Mouse (Mus musculus): Measurements from ENCODE around the gene Heyl.
"Not testable (repeated sequence)": the region's sequence is repeated elsewhere in the genome, so short reads cannot be mapped to it uniquely, and the experiment has no call there.

Gene Heyl

DNA sequence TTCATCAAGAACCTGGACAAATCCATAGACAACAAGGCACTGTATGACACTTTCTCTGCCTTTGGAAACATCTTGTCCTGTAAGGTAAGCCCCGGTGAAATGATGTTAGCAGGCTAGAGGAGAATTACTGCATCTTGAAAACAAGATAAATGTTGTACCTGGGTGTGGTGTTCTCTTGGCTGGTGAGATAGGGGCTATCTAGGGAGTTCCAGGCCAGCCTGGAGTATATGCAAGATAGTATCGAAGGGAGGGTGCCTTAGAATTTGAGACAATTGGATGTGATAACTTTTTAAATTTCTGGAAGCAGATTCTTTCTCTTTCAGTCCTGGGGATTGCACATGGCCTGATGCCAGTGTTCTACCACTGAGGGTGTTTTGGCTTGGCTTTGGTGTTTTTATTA, 53.4 kb downstream of the Heyl start:
- no peak for DNase-seq (ENCODE audit: low spot score)

- DNase-seq (ENCODE audit: low spot score), result no peak
Measured at GRCm38 (mm10) chr4:123289038-123289437, 55.7 kb downstream of the Heyl start.

GRCm38 (mm10) chr4:123292390-123292789, 59.0 kb downstream of the Heyl start:
- no peak for DNase-seq (ENCODE audit: low spot score)

DNA sequence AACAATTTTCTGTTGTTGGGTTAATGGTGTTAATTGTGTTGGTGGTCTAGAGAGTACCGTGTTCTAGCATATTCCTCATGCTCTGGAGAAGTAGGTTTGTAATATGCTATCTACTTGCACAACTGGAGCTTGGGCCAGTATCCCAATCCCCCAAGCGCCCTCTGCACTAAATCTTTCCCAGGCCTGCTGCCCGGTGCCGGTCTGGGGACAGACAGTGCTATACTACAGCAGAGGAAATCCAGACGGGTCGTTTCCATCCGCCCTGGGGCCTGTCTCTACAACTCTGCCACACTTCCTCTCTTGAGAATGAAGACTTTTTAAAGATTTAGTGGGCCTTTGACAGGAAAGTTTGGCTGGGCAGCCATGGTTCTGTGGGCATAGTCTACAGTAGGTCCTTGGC, 59.6 kb downstream of the Heyl start:
- DNase-seq (ENCODE audit: low spot score), result no peak

GRCm38 (mm10) chr4:123293661-123294443, 60.5 kb downstream of the Heyl start:
- no peak for DNase-seq (ENCODE audit: low spot score)

GRCm38 (mm10) chr4:123295026-123295425, 61.7 kb downstream of the Heyl start:
- not testable (repeated sequence) for DNase-seq (ENCODE audit: low spot score)

DNA sequence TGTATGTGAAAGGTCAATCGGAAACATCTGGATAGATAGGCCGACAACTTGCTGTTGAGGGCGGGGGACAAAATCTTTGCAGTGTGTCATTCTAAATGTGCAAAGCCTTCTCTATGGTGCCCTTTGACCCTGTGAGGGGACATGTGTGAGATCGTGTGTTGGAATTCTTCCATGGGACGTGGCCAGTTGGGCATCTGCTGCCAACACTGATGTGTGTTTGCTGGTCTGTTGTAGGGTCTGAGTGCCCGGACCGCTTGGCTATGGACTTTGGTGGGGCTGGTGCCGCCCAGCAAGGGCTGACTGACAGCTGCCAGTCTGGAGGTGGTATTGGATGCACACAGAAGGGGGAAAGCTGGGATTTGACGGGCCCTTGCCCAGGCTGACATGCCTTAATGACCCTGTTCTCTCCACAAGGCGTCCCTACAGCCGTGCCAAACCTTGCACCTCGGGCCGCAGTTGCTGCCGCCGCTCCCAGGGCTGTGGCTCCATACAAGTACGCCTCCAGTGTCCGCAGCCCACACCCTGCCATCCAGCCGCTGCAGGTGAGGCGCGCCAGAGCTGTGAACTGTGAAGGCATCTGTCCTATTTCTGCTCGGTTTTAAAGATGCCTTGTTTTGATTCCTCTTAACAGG, 62.3 kb downstream of the Heyl start:
- no peak for DNase-seq (ENCODE audit: low spot score)

DNA sequence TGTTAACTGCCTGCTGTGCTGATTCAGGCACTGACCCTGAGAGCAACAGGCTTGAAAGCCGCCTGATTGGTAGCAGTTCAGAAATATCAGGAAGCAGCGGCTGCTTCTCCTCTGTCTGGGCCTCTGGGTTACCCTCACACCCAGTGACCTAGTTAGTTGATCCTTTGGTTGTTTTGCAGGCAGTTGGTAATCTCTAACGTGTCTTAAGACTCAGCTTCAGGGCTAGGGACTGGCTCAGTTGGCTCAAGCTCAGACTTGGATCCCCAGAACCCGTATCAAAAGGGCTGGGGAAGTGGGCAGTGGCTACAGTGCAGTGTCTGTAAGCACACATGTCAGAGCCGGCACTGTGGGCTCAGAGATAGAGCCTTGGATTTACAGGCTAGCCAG, 62.8 kb downstream of the Heyl start:
- DNase-seq (ENCODE audit: low spot score), result no peak

DNA sequence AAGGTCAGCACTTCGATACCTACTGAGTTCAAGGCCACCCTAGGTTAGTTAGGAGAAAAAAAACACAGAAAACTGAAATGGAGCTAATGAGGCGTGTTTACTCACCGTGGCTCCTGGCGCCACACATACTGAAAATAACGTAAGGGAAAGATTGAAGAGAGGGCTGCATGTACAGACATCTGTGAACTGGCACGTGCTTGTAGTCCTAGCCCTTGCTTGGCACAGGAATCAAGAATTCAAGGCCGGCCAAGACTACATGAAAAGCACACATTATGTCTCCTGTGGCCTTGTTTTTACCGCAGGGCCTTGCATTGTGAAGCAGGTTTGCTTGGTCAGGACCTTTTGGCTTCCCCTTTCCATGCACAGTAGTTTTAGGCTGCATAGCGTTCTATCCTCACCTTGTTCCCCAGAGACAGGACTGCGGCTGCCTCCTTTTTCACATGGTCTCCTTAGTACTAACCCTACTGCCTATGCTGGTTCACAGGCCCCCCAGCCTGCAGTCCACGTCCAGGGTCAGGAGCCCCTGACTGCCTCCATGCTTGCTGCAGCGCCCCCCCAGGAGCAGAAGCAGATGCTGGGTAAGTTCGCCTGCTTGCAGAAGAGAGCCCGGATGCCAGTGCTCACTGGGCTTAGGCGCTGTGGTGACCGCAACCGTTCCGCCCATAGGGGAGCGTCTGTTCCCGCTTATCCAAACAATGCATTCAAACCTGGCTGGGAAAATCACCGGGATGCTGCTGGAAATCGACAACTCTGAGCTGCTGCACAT, 64.0 kb downstream of the Heyl start:
- DNase-seq (ENCODE audit: low spot score), result no peak

DNA sequence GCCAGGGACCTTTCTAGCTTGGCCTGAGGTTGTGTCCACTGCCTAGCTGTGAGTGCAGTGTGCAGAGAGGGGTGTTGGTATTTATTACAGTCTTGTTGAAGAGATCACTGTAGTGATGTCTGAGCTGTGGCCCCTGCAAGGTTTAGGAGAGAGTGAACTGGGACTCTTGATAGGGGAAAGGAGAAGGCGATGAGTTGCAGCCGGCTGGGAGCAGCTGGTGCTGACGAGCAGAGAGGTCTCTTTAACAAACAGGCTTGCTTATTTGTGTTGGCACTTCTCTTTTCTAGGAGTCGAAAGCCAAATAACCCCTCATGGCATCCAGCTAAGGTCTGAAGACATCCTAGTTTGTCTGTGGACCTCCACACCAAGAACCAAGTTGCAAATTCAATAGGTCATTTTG, 64.9 kb downstream of the Heyl start:
- DNase-seq (ENCODE audit: low spot score), result no peak

DNA sequence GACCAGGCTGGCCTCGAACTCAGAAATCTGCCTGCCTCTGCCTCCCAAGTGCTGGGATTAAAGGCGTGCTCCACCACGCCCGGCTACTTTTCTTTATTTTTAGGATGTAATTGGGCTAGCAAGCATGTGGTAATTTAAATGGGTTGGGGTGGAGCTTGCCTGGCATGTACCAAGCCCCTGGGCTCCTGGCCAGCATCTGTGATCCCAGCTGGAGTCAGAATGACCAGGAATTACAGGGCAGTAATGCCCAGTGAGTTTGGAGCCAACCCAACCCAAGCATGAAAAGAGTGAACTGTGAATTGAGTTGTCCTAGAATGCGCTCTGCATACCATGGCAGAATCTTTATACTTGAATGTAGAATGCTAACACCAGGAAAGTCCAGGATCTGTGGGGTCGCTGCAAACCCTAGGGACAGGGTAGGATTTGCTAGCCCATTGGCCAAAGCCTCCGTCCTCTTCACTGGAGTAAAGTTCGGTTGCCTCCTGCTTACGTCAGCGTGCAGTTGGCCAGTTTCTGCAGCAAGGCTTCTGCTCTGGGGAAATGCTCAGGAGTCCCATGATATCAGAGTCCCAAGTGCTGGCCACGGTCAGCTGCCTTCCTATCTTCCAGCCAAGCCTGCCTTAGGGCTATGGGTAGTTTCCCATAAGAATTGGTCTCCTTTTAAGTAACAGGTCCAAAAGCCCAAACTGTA, 65.8 kb downstream of the Heyl start:
- no peak for DNase-seq (ENCODE audit: low spot score)
